Mouse (Mus musculus) embryonic facial prominence, embryonic 14.5 days (tissue): Measurements from ENCODE around the gene Pthlh. TPM values are rescaled to one million over a fixed set of nuclear protein-coding genes. Genes with fewer than 3 reads are reported as not detected.

Experiments used
- ATAC-seq: fragments of 200-750 bp; cut with Nextera tagmentation; 2 replicates; pipeline ENCODE4 v1.8.0; 2017; ENCODE audit warnings: low read depth, moderate number of reproducible peaks, moderate TSS enrichment
- DNase-seq: peaks from one replicate; pipeline ENCODE4 v3.0.0-alpha.2; 2015; ENCODE audit warnings: low spot score
- H3K27ac ChIP-seq: fragments of 300-500 bp; sonication (generic); replicated peaks from 2 replicates; pipeline ENCODE4 v1.5.1; 2014; ENCODE audit warnings: low read depth, mild to moderate bottlenecking, low read length, moderate library complexity
- H3K27me3 ChIP-seq: fragments of 300-500 bp; sonication (generic); replicated peaks from 2 replicates; pipeline ENCODE4 v1.6.1; 2014; ENCODE audit warnings: low read length; ENCODE audit not compliant: control insufficient read depth, insufficient read depth
- H3K36me3 ChIP-seq: fragments of 300-500 bp; sonication (generic); 2 replicates; pipeline ENCODE4 v1.6.1; 2014; ENCODE audit warnings: low read length, mixed read lengths; ENCODE audit not compliant: control insufficient read depth, insufficient read depth
- H3K4me1 ChIP-seq: fragments of 300-500 bp; sonication (generic); 2 replicates; pipeline ENCODE4 v1.6.1; 2014; ENCODE audit warnings: antibody characterized with exemption, low read length; ENCODE audit not compliant: control insufficient read depth, insufficient read depth
- H3K4me2 ChIP-seq: fragments of 300-500 bp; sonication (generic); 2 replicates; pipeline ENCODE4 v1.6.1; 2014; ENCODE audit warnings: low read depth, mild to moderate bottlenecking, low read length, moderate library complexity, mixed read lengths
- H3K4me3 ChIP-seq: fragments of 300-500 bp; sonication (generic); 2 replicates; pipeline ENCODE4 v1.5.1; 2014; ENCODE audit warnings: low read depth, mild to moderate bottlenecking, low read length
- H3K9ac ChIP-seq: fragments of 300-500 bp; sonication (generic); 2 replicates; pipeline ENCODE4 v1.6.1; 2014; ENCODE audit warnings: low read depth, mild to moderate bottlenecking, low read length, moderate library complexity, mixed read lengths
- H3K9me3 ChIP-seq: fragments of 300-500 bp; sonication (generic); 2 replicates; pipeline ENCODE4 v1.6.1; 2016; ENCODE audit warnings: low read length; ENCODE audit not compliant: control insufficient read depth
- WGBS: fragments of 180-500 bp; shearing (Covaris S2); extraction: QIAGEN DNeasy Blood & Tissue Kit; methylation state at CpG from one replicate; pipeline ENCODE4 v1.1.7; 2014; 5-methylcytosine and 5-hydroxymethylcytosine counted together
- polyA plus RNA-seq: library from polyadenylated mRNA; unstranded; fragments of >200 nt; fragmentation: Nextera tagmentation; extraction: Ambion mirVana; gene quantifications from 2 replicates; pipeline ENCODE4 v1.2.1, GENCODE M21; 2014

Pthlh gene
- polyA plus RNA-seq, 1 experiment from 2014 or later, result 11.5 TPM

- ATAC-seq (no peak), DNase-seq (no peak)
- Histone ChIP-seq H3K36me3 (no peaks in the 10 kb centered on the region), H3K4me3 (no peak overlapping the region), H3K27ac (no peak overlapping the region), H3K27me3 (peaks cover 38% of the 10 kb centered on the region), H3K9ac (no peak overlapping the region), H3K9me3 (no peaks in the 10 kb centered on the region), H3K4me2 (no peak overlapping the region), H3K4me1 (peaks cover under 1% of the 10 kb centered on the region; the same call in 1 of the 2 replicates)
- WGBS, result 82% methylated on average over 6 of the region's 6 CpGs
Observed at GRCm38 (mm10) chr6:147266466-147266865, 2.5 kb upstream of the Pthlh start.

- Histone ChIP-seq H3K4me3 (peak overlapping the region; percentile 60), H3K36me3 (no peaks in the 10 kb centered on the region), H3K4me2 (peak overlapping the region; percentile 87), H3K9ac (peak overlapping the region; percentile 72), H3K9me3 (no peaks in the 10 kb centered on the region), H3K4me1 (peaks cover 9% of the 10 kb centered on the region), H3K27me3 (peaks cover 38% of the 10 kb centered on the region), H3K27ac (peak overlapping the region; percentile 48)
- no peak for DNase-seq
- under 1% methylated on average over 21 of the region's 21 CpGs for WGBS
- no peak for ATAC-seq
Observed at GRCm38 (mm10) chr6:147263178-147263577, 805 bp downstream of the Pthlh start.

GRCm38 (mm10) chr6:147261616-147262015, 2.4 kb downstream of the Pthlh start:
- DNase-seq (peak; percentile 84), ATAC-seq (no peak)
- WGBS, result 9% methylated on average over 3 of the region's 3 CpGs
- Histone ChIP-seq H3K9me3 (no peaks in the 10 kb centered on the region), H3K4me1 (peaks cover 9% of the 10 kb centered on the region), H3K27ac (peak overlapping the region; percentile 44; the same call in 1 of the 2 replicates), H3K9ac (no peak overlapping the region; the same call in none of the 2 replicates), H3K36me3 (no peaks in the 10 kb centered on the region), H3K27me3 (peaks cover 27% of the 10 kb centered on the region), H3K4me3 (peak overlapping the region; percentile 60), H3K4me2 (peak overlapping the region; percentile 87)

DNA sequence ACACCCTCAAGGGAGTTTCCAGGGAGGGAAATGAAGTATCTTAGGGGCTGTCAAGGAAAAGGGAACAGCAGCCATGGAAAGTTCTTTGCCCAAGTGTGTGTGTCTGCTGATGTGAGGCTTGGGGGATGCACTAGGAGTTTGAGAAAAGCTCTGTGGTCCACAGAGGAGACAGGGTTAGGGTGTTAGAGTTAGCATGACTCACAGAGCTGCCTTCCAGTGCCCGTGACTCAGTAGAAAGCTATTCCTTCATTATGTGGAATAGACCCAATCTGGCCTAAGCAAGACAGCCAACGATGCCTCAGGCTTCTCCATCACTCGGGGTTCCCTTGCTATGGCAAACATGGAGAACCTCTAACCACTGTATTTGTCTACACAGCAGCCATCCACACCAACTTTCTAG, 3.2 kb downstream of the Pthlh start:
- ATAC-seq, result no peak
- no peaks in the 10 kb centered on the region for H3K9me3 ChIP-seq
- 64% methylated on average over 3 of the region's 3 CpGs for WGBS
- no peak overlapping the region for H3K27ac ChIP-seq
- no peak overlapping the region for H3K9ac ChIP-seq
- peak overlapping the region; percentile 60; the same call in 1 of the 2 replicates for H3K4me3 ChIP-seq
- no peaks in the 10 kb centered on the region for H3K36me3 ChIP-seq
- peaks cover 9% of the 10 kb centered on the region for H3K4me1 ChIP-seq
- peaks cover 22% of the 10 kb centered on the region for H3K27me3 ChIP-seq
- DNase-seq, result no peak
- H3K4me2 ChIP-seq, result peak overlapping the region; percentile 87

- WGBS, result 73% methylated on average over 3 of the region's 3 CpGs
- no peak for ATAC-seq
- H3K9ac ChIP-seq, result no peak overlapping the region
Observed at GRCm38 (mm10) chr6:147247782-147248181, 16.2 kb downstream of the Pthlh start.

GRCm38 (mm10) chr6:147244294-147244693, 19.7 kb downstream of the Pthlh start:
- peak; percentile 20 for DNase-seq
- no peaks in the 10 kb centered on the region for H3K36me3 ChIP-seq
- no peaks in the 10 kb centered on the region for H3K4me1 ChIP-seq
- H3K27me3 ChIP-seq, result no peaks in the 10 kb centered on the region
- H3K4me3 ChIP-seq, result no peak overlapping the region
- ATAC-seq, result no peak
- H3K4me2 ChIP-seq, result no peak overlapping the region
- H3K9me3 ChIP-seq, result no peaks in the 10 kb centered on the region
- no peak overlapping the region for H3K27ac ChIP-seq
- no peak overlapping the region for H3K9ac ChIP-seq

More at GRCm38 (mm10) chr6:147247782-147248181, 16.2 kb downstream of the Pthlh start:
- Histone ChIP-seq H3K27ac (no peak overlapping the region), H3K9me3 (no peaks in the 10 kb centered on the region), H3K4me1 (no peaks in the 10 kb centered on the region), H3K27me3 (no peaks in the 10 kb centered on the region), H3K4me3 (no peak overlapping the region), H3K4me2 (no peak overlapping the region), H3K36me3 (no peaks in the 10 kb centered on the region; the same call in 1 of the 2 replicates)
- no peak for DNase-seq

GRCm38 (mm10) chr6:147243655-147244054, 20.3 kb downstream of the Pthlh start:
- Histone ChIP-seq H3K27ac (no peak overlapping the region), H3K4me2 (no peak overlapping the region), H3K4me1 (no peaks in the 10 kb centered on the region), H3K27me3 (no peaks in the 10 kb centered on the region), H3K36me3 (no peaks in the 10 kb centered on the region), H3K9ac (no peak overlapping the region), H3K9me3 (no peaks in the 10 kb centered on the region), H3K4me3 (no peak overlapping the region)
- DNase-seq (no peak), ATAC-seq (no peak)
- WGBS, result 50% methylated on average over 5 of the region's 5 CpGs

- Histone ChIP-seq H3K36me3 (no peaks in the 10 kb centered on the region), H3K9ac (no peak overlapping the region), H3K27ac (no peak overlapping the region), H3K9me3 (no peaks in the 10 kb centered on the region), H3K4me1 (no peaks in the 10 kb centered on the region), H3K4me3 (no peak overlapping the region), H3K4me2 (no peak overlapping the region), H3K27me3 (no peaks in the 10 kb centered on the region)
- WGBS, result 71% methylated on average over 3 of the region's 3 CpGs
- ATAC-seq, result no peak
- no peak for DNase-seq
Observed at GRCm38 (mm10) chr6:147241541-147241940, 22.4 kb downstream of the Pthlh start.

GRCm38 (mm10) chr6:147240203-147240804, 23.7 kb downstream of the Pthlh start:
- Histone ChIP-seq H3K27me3 (no peaks in the 10 kb centered on the region), H3K4me1 (no peaks in the 10 kb centered on the region), H3K4me2 (no peak overlapping the region), H3K9ac (no peak overlapping the region), H3K9me3 (no peaks in the 10 kb centered on the region), H3K4me3 (no peak overlapping the region), H3K36me3 (no peaks in the 10 kb centered on the region), H3K27ac (no peak overlapping the region)
- peak; percentile 57; the same call in 1 of the 2 replicates for ATAC-seq
- 1% methylated on average over 4 of the region's 4 CpGs for WGBS
- peak; percentile 55 for DNase-seq
